Mouse (Mus musculus) ES-E14 (cell line): ENCODE measurements around the gene Smoc2. TPM values are rescaled to one million over a fixed set of nuclear protein-coding genes. Genes with fewer than 3 reads are reported as not detected.

Experiments used
- DNase-seq: peaks from one replicate; pipeline ENCODE4 v3.0.0-alpha.2; 2013; ENCODE audit warnings: low read depth, low spot score
- H3K27ac ChIP-seq: 2 replicates; pipeline ENCODE4 v1.5.1; 2012; ENCODE audit warnings: low read depth, mild to moderate bottlenecking, low read length, moderate library complexity, mixed read lengths; ENCODE audit not compliant: poor library complexity, insufficient read depth, severe bottlenecking
- H3K36me3 ChIP-seq: 2 replicates; pipeline ENCODE4 v1.6.1; 2012; ENCODE audit warnings: mild to moderate bottlenecking, low read length, moderate library complexity, mixed read lengths; ENCODE audit not compliant: control insufficient read depth, poor library complexity, insufficient read depth, severe bottlenecking
- H3K4me1 ChIP-seq, 2 experiments: fragments of 150-350 bp in 1 of 2; sonication (generic) in 1 of 2; 2 replicates each; pipeline ENCODE4 v1.6.1; 2012; ENCODE audit warnings: low read length in 2 of 2, mild to moderate bottlenecking in 1 of 2, mixed read lengths in 1 of 2; ENCODE audit not compliant: control insufficient read depth in 2 of 2, insufficient read depth in 2 of 2, poor library complexity in 1 of 2
- H3K4me3 ChIP-seq, 2 experiments: fragments of 150-350 bp in 1 of 2; sonication (generic) in 1 of 2; 2 replicates each; pipeline ENCODE4 v1.5.1; 2012; ENCODE audit warnings: low read length in 2 of 2, low read depth in 1 of 2, mild to moderate bottlenecking in 1 of 2, mixed read lengths in 1 of 2; ENCODE audit not compliant: insufficient read depth in 1 of 2, poor library complexity in 1 of 2, severe bottlenecking in 1 of 2
- H3K9ac ChIP-seq: 2 replicates; pipeline ENCODE4 v1.6.1; 2012; ENCODE audit warnings: low read depth, mild to moderate bottlenecking, low read length, mixed read lengths; ENCODE audit not compliant: poor library complexity, insufficient read depth, severe bottlenecking
- H3K9me3 ChIP-seq: fragments of 150-350 bp; sonication (generic); 2 replicates; pipeline ENCODE4 v1.6.1; 2012; ENCODE audit warnings: low read depth, mild to moderate bottlenecking, low read length; ENCODE audit not compliant: control insufficient read depth, insufficient read depth
- CHD2 ChIP-seq: IDR thresholded peaks from 2 replicates; pipeline ENCODE4 v1.6.1; 2014; ENCODE audit warnings: mild to moderate bottlenecking, low read depth, low read length, inconsistent platforms
- HCFC1 ChIP-seq: IDR thresholded peaks from 2 replicates; pipeline ENCODE4 v1.6.1; 2012; ENCODE audit warnings: low read length, inconsistent platforms, borderline replicate concordance; ENCODE audit not compliant: insufficient read depth
- MAFK ChIP-seq: IDR thresholded peaks from 2 replicates; pipeline ENCODE4 v1.6.1; 2014; ENCODE audit warnings: mild to moderate bottlenecking, low read depth, low read length, inconsistent platforms; ENCODE audit not compliant: insufficient read depth
- ZC3H11A ChIP-seq: IDR thresholded peaks from 2 replicates; pipeline ENCODE4 v1.6.1; 2012; ENCODE audit warnings: low read depth, mild to moderate bottlenecking, inconsistent platforms, low read length, borderline replicate concordance
- ZNF384 ChIP-seq: IDR thresholded peaks from 2 replicates; pipeline ENCODE4 v1.6.1; 2012; ENCODE audit warnings: low read depth, low read length, inconsistent platforms
- in situ Hi-C, 2 experiments: fragments of 600-800 bp; cut with MboI; formaldehyde crosslinking; loops; one replicate each; pipeline ENCODE4 v1.15.1; 2025; ENCODE audit warnings: low sequenced_read_pairs in 2 of 2, inconsistent platforms in 1 of 2; ENCODE audit not compliant: unreplicated experiment in 2 of 2
- total RNA-seq: library from RNA; depleted of rRNA; stranded (reverse); fragments of 300-350 nt; gene quantifications from 2 replicates; pipeline ENCODE4 v1.2.3, GENCODE M21; 2012

Smoc2 gene
- total RNA-seq, 1 experiment = 3.1 TPM

DNA sequence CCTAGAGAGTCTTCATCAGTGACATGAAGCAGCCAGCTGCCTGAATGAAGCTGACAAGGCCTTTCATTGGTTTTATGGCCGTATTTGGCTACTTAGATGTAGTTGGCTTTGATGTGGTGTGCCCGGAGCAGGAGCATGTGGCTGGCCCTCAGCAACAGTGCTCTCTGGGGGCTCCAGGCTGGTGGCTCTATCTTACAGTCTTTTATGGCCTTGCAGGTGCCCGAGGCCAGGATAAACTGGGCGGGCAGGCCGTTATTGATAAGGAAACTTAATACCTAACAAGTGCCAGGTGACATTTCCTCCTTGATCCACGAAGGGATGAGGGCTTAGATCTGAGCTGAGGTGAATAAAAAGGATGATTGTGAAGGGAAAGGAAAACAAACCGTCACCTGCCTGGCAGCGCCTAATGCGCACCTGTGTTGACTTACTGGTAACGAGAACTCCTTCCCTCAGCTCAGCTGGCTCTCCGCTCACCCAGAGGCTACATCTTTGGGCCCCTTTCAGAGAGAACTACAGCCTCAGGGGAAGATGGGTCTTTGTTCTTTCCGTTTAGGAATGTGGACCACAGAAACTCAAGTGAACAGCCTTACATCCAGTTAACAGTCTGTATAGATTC lies 44.4 kb upstream of the Smoc2 start:
- no peak overlapping the region for H3K4me3 ChIP-seq

DNA sequence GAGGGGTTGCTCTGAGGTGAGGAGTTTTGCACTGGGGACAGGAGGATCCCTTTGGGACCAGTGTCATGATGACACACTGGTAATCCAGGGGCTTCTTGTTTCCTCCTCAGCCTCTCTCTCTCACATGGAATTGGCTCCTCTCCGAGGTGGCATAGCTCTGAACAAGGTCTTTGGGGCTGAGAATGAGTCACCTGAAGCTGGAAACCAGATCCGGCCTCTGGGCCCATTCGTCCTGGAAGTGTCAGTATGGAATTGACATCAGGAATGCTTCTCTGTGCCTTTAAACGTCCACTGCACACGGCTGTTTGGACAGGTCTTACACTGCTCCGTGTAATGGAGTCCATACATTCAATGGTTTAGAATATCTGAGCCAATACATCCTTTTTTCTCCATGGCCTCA lies 42.2 kb upstream of the Smoc2 start:
- in situ Hi-C loops = loop anchor here in 1 of 2 experiments (10.0 kb wide), 2 partner anchors 278 to 668 kb away; no protein-coding TSS in a partner anchor
- no peak overlapping the region for H3K4me3 ChIP-seq
- H3K4me1 ChIP-seq = no peaks in the 10 kb centered on the region
- H3K9me3 ChIP-seq = no peaks in the 10 kb centered on the region
- DNase-seq = no peak
- H3K36me3 ChIP-seq = no peaks in the 10 kb centered on the region
- no peak overlapping the region for H3K27ac ChIP-seq
- TF ChIP-seq ZC3H11A (no peak), HCFC1 (no peak), ZNF384 (no peak), MAFK (no peak), CHD2 (no peak)
- H3K9ac ChIP-seq = no peak overlapping the region

More for the DNA sequence above, 44.4 kb upstream of the Smoc2 start:
- Histone ChIP-seq H3K36me3 (no peaks in the 10 kb centered on the region), H3K4me1 (no peaks in the 10 kb centered on the region), H3K27ac (no peak overlapping the region), H3K9ac (no peak overlapping the region), H3K9me3 (no peaks in the 10 kb centered on the region)
- no peak for DNase-seq
- TF ChIP-seq ZNF384 = no peak
- TF ChIP-seq CHD2 = no peak
- no peak for TF ChIP-seq MAFK
- TF ChIP-seq ZC3H11A = no peak
- no peak for TF ChIP-seq HCFC1
- in situ Hi-C loops = loop anchor here (5.0 to 10.0 kb wide), 3 partner anchors 277 to 670 kb away; no protein-coding TSS in a partner anchor

DNA sequence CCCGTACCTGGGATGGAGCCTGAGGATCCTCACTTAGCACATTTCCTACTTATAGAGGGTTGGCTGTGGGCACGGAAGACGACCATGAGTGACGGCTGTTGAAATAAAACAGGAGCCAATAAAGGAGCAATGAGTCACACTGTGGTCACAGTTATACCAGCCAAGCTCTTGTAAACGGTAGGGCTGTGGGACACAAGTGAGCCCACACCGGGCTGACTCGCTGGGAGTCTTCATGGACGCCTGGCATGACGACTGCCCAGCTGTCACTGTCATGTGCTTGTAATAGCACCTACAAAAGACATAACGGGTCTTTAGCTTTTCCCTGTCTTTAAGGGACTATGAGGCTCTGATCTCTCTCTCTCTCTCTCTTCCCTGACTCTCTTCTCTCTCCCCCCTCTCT lies 39.3 kb upstream of the Smoc2 start:
- H3K27ac ChIP-seq = no peak overlapping the region
- H3K4me1 ChIP-seq = no peaks in the 10 kb centered on the region
- no peaks in the 10 kb centered on the region for H3K36me3 ChIP-seq
- H3K9me3 ChIP-seq = no peaks in the 10 kb centered on the region
- no peak for TF ChIP-seq HCFC1
- TF ChIP-seq ZC3H11A = no peak
- TF ChIP-seq MAFK = no peak
- TF ChIP-seq CHD2 = no peak
- TF ChIP-seq ZNF384 = no peak
- no peak overlapping the region for H3K9ac ChIP-seq
- no peak overlapping the region for H3K4me3 ChIP-seq
- in situ Hi-C loops = loop anchor here in 1 of 2 experiments (10.0 kb wide), 2 partner anchors 275 to 665 kb away; no protein-coding TSS in a partner anchor
- DNase-seq = no peak

DNA sequence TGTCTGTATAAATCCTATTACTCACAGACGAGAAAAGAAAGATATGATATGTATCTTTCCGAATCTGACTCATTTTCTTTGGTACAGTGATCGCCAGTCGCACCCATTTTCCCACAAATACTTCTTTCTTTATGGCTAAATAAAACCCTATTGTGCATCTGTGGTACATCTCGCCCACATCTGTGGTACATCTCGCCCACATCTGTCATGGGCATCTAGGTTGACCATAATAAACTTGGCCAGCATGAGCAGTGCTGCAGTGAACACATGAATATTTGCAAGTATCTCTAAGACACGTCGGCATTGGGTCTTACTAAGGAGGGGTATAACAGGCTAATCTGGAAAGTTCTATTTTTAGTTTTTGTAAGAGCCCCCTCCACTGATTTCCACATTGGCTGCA lies 36.7 kb upstream of the Smoc2 start:
- Histone ChIP-seq H3K9ac (no peak overlapping the region), H3K27ac (no peak overlapping the region), H3K4me3 (no peak overlapping the region), H3K9me3 (no peaks in the 10 kb centered on the region), H3K36me3 (no peaks in the 10 kb centered on the region), H3K4me1 (no peaks in the 10 kb centered on the region)
- in situ Hi-C loops = no loop called here
- no peak for DNase-seq
- TF ChIP-seq HCFC1 = no peak
